Mouse (Mus musculus): ENCODE data around the gene Ms4a3.

The Ms4a3 gene

DNA sequence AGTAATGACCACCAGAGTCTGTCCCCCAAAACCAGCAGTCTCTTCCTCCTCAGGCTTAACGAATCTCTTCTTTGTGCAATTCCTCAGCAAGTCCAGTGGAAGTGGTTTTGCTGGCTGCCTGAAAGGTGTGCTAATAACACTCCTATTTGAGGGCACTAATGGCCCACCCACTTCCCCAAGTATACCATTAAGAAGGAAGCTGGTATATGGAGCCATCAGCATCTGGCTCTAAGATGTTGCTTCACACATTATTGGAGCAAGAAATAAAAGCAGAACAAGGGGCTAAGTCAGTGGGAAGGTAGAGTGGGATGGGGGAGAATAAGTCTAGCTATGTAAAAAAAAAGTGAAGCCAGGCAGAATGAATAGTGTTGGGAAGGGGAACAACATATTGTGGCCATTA lies at the start of gene Ms4a3:
Gene Ms4a3 (minus strand): TSS at position 120 of the 400 bp plus-strand sequence.
- no peak for DNase-seq (ENCODE audit: low spot score)

DNA sequence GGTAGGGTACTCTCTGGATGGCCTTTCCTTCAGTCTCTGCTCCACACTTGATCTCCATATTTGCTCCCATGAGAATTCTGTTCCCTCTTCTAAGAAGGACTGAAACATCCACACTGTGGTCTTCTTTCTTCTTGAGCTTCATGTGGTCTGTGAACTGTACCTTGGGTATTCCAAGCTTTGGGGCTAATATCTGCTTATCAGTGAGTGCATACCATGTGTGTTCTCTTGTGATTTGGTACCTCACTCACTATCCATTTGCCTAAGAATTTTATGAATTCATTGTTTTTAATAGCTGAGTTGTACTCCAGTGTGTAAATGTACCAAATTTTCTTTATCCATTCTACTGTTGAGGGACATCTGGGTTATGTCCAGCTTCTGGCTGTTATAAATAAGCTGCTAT lies 20.9 kb upstream of the Ms4a3 start:
- no peak for DNase-seq (ENCODE audit: low spot score)

DNA sequence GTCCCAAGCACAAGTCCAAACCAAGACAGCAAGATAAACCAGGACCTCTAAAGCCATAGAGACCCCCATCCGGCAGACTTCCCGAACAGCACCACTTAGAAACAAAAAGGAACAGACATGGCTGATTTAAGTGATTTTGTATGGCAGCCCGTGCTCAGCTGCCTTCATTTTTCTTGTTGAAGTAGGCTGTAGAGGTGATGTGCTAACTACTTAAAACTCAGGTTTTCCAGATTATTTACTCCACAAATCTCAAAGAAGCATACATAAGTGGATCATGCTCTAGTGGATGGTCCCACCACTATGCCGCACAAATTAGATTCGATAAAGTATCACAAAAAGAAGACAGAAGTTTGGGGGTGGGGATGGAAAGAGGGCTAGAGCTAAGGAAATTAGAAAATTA lies 19.8 kb upstream of the Ms4a3 start, which contains the start of gene Oosp2:
Gene Oosp2 (minus strand): TSS at position 101 of the 400 bp plus-strand sequence.
- DNase-seq (ENCODE audit: low spot score): no peak

- DNase-seq (ENCODE audit: low spot score): no peak
These were observed 18.5 kb upstream of the Ms4a3 start for GRCm38 (mm10) chr19:11659142-11659541.

DNA sequence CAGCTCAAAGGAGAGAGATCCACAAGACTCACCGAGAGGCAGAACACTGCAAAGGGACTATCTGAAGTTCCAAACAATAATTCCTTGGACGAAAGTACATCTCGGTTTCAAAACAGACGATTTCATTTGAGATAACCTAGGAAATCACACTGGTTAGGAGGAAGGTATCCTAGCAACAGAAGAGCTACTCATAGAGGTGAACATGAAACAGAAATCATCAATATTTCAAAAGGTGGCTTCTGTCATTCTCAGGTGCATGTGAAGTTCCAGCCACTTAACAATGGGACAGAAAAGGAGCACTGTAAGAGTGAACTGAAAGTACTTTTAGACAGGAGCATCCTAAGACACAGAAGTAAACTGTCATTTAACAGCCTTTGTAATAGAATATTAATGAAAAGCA lies 8.9 kb upstream of the Ms4a3 start:
- no peak for DNase-seq (ENCODE audit: low spot score)

DNA sequence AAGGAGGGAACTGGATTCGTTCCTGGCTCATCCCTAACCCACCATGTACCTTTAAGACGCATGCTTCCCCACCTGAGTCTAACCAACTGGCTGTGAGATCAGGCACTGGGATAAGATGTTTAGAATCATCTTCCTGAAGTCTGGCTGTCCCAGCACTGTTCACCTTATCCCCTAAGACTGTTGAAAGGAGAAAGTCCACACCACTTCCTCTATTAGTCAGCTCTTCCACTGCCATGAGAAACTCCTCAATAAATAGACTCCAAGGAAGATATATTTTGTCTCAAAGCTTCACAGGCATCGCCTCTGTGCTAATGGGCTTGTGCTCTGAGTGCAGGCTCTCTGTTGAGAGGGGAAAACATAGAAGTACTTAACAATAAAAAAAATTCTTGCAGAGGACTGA lies 5.5 kb upstream of the Ms4a3 start:
- DNase-seq (ENCODE audit: low spot score): no peak

- DNase-seq (ENCODE audit: low spot score): no peak
These were observed 1.6 kb downstream of the Ms4a3 start for GRCm38 (mm10) chr19:11639038-11639437.

DNA sequence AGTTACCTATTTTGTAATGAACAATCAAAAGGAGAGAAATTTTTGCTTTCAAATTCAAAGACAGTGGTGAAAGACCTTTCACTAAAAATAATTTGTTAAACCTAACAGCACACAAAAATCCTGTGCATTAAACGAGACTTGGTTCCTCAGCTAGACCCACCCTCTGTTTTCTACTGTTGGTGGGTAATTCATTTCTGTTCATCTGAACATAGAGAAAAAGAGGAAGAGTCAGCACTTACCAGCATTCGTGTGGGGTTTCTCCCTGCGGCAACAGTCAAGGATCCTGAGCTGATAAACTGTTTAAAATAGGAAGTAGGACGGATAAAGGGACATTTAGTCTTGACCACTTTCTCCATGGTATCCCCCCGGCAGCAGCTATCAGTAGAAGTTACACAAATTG lies 5.1 kb downstream of the Ms4a3 start:
- DNase-seq (ENCODE audit: low spot score): no peak

- DNase-seq (ENCODE audit: low spot score): no peak
These were observed 6.3 kb downstream of the Ms4a3 start for GRCm38 (mm10) chr19:11634330-11634729.

DNA sequence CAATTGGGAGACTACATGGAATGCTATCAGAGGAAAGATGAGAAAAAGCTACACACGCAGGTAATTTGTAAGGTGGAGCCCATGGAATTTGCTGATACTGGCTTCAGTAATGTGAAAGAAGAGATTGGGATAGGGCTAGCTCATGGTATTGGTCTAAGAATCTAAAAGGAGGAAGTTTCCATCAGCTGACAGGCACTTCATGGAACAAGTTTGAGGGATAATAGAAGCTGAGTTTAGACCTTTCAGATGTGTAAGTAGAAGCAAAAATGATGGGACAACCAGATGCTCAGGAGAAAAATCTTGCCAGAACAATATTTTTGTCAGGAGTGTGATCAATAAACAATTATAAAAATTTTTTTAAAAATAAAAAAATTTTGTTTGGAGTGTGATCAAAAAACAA lies 6.9 kb downstream of the Ms4a3 start:
- no peak for DNase-seq (ENCODE audit: low spot score)

GRCm38 (mm10) chr19:11625231-11625630 lies 15.4 kb downstream of the Ms4a3 start:
- DNase-seq (ENCODE audit: low spot score): no peak

GRCm38 (mm10) chr19:11624800-11625199 lies 15.9 kb downstream of the Ms4a3 start:
- DNase-seq (ENCODE audit: low spot score): no peak

- no peak for DNase-seq (ENCODE audit: low spot score)
These were observed 17.1 kb downstream of the Ms4a3 start, which contains the start of gene Ms4a2 for GRCm38 (mm10) chr19:11623551-11623950. Gene Ms4a2, minus strand, starts transcription at chr19:11623719.

DNA sequence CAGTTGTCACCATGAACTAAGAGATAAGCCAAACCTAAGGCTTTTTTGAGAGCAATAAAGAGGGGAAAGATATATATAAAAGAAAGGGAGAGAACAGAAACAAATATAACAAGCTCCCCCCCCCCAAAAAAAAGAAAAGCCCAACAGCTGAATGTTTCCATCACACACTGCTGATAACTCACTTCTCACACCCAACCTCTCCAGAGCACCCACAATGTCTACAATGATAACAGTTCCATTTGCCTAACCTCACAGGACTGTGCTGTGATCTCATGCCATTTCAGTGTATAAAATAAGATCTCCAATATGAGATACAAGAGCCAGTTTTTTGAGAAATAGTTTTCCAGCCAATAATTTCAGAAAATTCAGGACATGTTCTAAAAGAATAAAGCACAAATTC lies 22.7 kb downstream of the Ms4a3 start:
- DNase-seq (ENCODE audit: low spot score): no peak

- DNase-seq (ENCODE audit: low spot score): no peak
These were observed 25.8 kb downstream of the Ms4a3 start for GRCm38 (mm10) chr19:11614805-11615204.

GRCm38 (mm10) chr19:11613776-11614443 lies 26.7 kb downstream of the Ms4a3 start:
- no peak for DNase-seq (ENCODE audit: low spot score)

DNA sequence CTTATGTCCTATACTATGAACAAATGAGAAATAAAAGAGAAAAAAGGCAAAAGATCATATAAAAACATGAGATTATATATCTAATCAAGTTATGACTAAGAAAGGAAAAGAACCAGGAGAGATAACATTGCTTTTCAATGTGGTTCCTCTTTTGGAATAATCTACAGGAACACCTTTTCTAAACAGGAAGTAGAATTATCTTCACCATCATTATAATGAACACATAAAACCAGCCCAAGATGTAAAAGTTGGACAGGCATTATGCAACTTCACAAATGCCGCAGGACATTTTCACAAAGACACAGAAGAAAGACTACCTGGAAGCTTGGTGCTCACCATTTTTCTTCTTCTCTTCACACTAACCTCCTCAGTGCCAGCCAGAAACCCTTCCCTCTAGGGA lies 27.6 kb downstream of the Ms4a3 start:
- no peak for DNase-seq (ENCODE audit: low spot score)

DNA sequence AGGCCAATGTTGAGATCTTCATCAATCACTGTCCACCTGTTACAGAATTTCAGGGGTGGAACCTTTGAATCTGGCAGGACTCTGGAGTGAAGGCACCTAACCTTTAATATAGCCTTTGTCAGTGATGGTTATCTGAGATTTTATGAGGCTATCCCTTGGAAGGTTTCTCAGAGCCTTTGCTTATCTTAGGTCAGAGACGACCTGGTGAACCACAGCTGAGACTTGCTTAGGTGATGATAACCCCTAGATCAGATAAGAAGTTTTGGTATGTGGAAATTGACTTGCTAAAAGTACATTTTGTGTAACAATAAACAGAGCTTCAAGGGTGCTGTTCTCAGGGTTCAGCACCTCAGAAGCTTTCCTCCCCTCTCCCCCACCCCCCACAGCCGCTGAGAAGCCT lies 28.4 kb downstream of the Ms4a3 start:
- DNase-seq (ENCODE audit: low spot score): no peak

- peak; percentile 11 for DNase-seq (ENCODE audit: low spot score)
These were observed 29.1 kb downstream of the Ms4a3 start for GRCm38 (mm10) chr19:11611541-11611945.

DNA sequence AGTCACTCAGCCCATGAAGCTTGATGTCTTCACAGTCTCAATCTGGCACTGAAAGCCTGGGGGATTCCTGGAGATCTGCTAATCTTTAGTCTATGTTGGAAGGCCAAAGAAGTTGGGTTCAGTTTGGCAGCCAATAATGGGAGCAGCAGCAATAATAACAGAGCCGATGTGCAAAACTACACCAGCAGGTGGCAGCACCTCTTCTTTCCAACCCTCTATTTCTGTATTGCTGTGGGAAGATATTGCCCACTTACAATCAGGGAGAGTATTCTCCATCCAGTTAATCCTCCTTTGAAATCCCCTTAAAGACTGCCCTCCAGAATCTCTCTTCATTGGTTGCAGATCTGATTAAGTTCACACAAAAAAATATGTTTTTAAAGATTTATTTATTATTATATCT lies 32.5 kb downstream of the Ms4a3 start:
- peak; percentile 41 for DNase-seq (ENCODE audit: low spot score)

- DNase-seq (ENCODE audit: low spot score): no peak
These were observed 36.0 kb downstream of the Ms4a3 start, which contains the start of gene Ms4a6d for GRCm38 (mm10) chr19:11604603-11605002. Gene Ms4a6d, minus strand, starts transcription at chr19:11604849.

DNA sequence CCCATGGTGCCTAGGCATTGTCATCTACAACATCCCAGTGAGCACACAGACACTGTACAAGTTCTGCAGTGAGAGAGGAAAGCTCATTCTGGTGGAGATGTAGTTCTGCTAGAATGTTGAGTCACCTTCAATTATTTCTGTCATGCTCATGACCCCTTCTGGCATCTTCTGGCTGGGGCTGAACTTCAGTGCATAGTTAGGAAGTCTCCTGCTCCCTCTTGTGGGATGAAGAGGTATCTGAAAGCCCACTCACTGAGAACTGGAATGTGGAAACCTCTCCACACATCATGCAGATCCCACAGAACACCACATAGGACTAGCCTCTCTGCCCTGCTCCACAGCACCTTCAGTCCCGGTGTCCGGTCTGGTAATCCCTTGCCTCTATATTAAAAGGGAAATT lies 38.6 kb downstream of the Ms4a3 start:
- DNase-seq (ENCODE audit: low spot score): peak; percentile 13

GRCm38 (mm10) chr19:11601349-11601748 lies 39.3 kb downstream of the Ms4a3 start:
- DNase-seq (ENCODE audit: low spot score): no peak

DNA sequence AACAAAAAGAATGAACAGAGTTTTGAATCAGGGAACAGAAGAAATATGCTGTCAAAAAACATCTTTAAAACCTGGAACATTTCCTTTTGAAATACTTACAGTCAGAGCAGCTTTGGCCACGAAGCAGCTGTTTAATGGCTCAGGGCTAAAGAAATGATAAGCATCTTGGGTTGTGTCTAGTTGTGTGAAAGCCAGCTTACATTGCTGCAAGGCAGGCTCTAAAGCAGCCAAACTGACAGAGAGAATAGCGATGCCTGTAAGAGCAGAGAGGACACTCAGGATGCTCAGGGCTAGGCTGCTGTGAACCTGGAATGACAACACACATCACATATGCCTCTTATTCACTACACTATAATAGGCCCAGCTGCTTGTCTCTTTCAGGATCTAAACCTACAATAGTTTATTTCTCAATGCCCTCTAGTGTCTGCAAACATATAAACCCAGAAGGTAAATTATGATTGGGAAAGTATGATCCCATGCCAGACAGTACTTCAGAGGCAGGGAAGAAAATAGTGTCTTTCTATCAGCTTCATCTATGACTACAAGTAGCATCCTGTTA lies 50.7 kb downstream of the Ms4a3 start:
- DNase-seq (ENCODE audit: low spot score): no peak

All from urinary bladder, postnatal 14 days (tissue).